Mouse (Mus musculus) bone marrow macrophage, adult 2 months (primary cell): ENCODE measurements around the gene Trim41.

Source experiments
- CTCF ChIP-seq: IDR thresholded peaks from 2 replicates; pipeline ENCODE4 v1.5.1; 2012; ENCODE audit warnings: low read depth, mild to moderate bottlenecking, low read length, moderate library complexity
- POLR2A ChIP-seq: IDR thresholded peaks from 2 replicates; pipeline ENCODE4 v1.6.1; 2012; ENCODE audit warnings: mild to moderate bottlenecking, low read depth, low read length, borderline replicate concordance

DNA sequence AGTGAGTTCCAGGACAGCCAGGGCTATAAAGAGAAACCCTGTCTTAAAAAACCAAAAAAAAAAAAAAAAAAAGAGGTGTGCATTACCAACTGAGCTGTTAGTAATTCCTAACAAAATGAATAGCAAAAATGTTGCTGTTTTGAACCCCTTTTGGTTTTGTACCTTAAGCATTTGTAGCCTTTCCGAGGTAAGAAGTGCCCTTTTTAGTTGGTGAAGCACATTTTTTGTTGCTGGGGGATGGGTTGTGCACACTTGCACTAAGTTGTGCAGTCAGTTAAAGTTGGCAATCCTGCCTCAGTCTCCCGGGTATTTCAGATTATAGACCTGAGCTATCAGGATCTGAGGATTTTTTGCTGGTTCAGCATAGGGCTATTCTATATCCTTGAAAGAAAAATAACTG lies 12.2 kb downstream of the Trim41 start:
- TF ChIP-seq POLR2A (no peak), CTCF (no peak)
